ENCODE assay signal across 18 mouse cellular contexts in genomic region chr13:7090916-7091315, GRCm38 (mm10).
DNase-seq lines count a peak whose midpoint lies in the region; ATAC-seq lines count a peak whose summit lies in the region.
"Had no signal": no experiment of that assay in that cellular context is flagged by ENCODE, and none has a peak within 500 bp of the region (broad histone marks: within the 10 kb centered on the region; RNA-seq: fewer than 3 reads in every experiment).

No protein-coding gene starts in this region.

- no peak for ATAC-seq in intestine, embryonic 16.5 days
- ATAC-seq: forebrain, embryonic 15.5 days; hindbrain, embryonic 16.5 days had no signal

- 85% methylated on average over 2 of the region's 2 CpGs for WGBS in intestine, embryonic 16.5 days

- H3K27me3 ChIP-seq in intestine, embryonic 16.5 days (replicated peaks; ENCODE audit: control insufficient read depth, insufficient read depth, low read length), result no peaks in the 10 kb centered on the region
- H3K27me3 ChIP-seq: forebrain, embryonic 15.5 days; hindbrain, embryonic 12.5 days had no signal

- intact Hi-C loops in left cerebral cortex, postnatal 25 days (cut with DNase I), result no loop called here
- intact Hi-C loops in left cerebral cortex, postnatal 4 days (cut with DNase I), result no loop called here

- no peaks in the 10 kb centered on the region for H3K36me3 ChIP-seq in intestine, embryonic 16.5 days (ENCODE audit: control insufficient read depth, insufficient read depth, low read length)
- H3K36me3 ChIP-seq: forebrain, embryonic 15.5 days; heart, embryonic 10.5 days; hindbrain, embryonic 12.5 days had no signal

- H3K9me3 ChIP-seq in intestine, embryonic 16.5 days (ENCODE audit: control insufficient read depth, low read length), result no peaks in the 10 kb centered on the region
- H3K9me3 ChIP-seq: forebrain, embryonic 15.5 days; heart, embryonic 10.5 days; hindbrain, embryonic 12.5 days had no signal

- no peak overlapping the region for H3K9ac ChIP-seq in intestine, embryonic 16.5 days (ENCODE audit: low read depth, low read length)
- H3K9ac ChIP-seq: forebrain, embryonic 15.5 days; hindbrain, embryonic 12.5 days had no signal

- H3K4me3 ChIP-seq in intestine, embryonic 16.5 days (ENCODE audit: low read length), result no peak overlapping the region
- H3K4me3 ChIP-seq: forebrain, embryonic 15.5 days; heart, embryonic 10.5 days; hindbrain, embryonic 12.5 days had no signal

- DNase-seq in frontal cortex, adult 2 months (ENCODE audit: extremely low spot score in 1 of 2, low spot score in 1 of 2), result peak; percentile 4 to 71
- no peak for DNase-seq in frontal cortex, postnatal 14 days (ENCODE audit: low spot score in 2 of 2)
- DNase-seq in left cerebral cortex, postnatal 25 days (ENCODE audit: low spot score in 2 of 2), result peak; percentile 13 to 76
- DNase-seq in left cerebral cortex, postnatal 4 days, result no peak
- peak; percentile 5 to 26 for DNase-seq in frontal cortex, postnatal 36 days (ENCODE audit: low spot score in 2 of 2)
- DNase-seq: adrenal gland, adult 2 months; adrenal gland, postnatal 25 days; cerebellum, adult 2 months; cerebellum, postnatal 10 days; gastrocnemius, postnatal 10 days; heart, adult 18-20 months; heart, postnatal 10 days; heart, postnatal 4 days had no signal

- H3K27ac ChIP-seq in intestine, embryonic 16.5 days (ENCODE audit: low read length), result no peak overlapping the region
- H3K27ac ChIP-seq: forebrain, embryonic 15.5 days; heart, embryonic 10.5 days; hindbrain, embryonic 12.5 days had no signal

- no peak overlapping the region for H3K4me2 ChIP-seq in intestine, embryonic 16.5 days (ENCODE audit: low read depth, low read length)
- H3K4me2 ChIP-seq: forebrain, embryonic 15.5 days; hindbrain, embryonic 12.5 days had no signal

- H3K4me1 ChIP-seq in intestine, embryonic 16.5 days (ENCODE audit: control insufficient read depth, insufficient read depth, low read length), result no peaks in the 10 kb centered on the region
- H3K4me1 ChIP-seq: forebrain, embryonic 15.5 days; hindbrain, embryonic 12.5 days had no signal

Comparison
In these comparisons a context has a peak if more than half of its experiments do, and no peak if none do; other contexts are left out.
1. DNase-seq: peak in frontal cortex, adult 2 months (2 of 2), left cerebral cortex, postnatal 25 days (2 of 2) and frontal cortex, postnatal 36 days (2 of 2); none in frontal cortex, postnatal 14 days (0 of 2) and left cerebral cortex, postnatal 4 days (single experiment).